14 mouse cellular contexts compared by ENCODE assay signal in the genomic region with DNA sequence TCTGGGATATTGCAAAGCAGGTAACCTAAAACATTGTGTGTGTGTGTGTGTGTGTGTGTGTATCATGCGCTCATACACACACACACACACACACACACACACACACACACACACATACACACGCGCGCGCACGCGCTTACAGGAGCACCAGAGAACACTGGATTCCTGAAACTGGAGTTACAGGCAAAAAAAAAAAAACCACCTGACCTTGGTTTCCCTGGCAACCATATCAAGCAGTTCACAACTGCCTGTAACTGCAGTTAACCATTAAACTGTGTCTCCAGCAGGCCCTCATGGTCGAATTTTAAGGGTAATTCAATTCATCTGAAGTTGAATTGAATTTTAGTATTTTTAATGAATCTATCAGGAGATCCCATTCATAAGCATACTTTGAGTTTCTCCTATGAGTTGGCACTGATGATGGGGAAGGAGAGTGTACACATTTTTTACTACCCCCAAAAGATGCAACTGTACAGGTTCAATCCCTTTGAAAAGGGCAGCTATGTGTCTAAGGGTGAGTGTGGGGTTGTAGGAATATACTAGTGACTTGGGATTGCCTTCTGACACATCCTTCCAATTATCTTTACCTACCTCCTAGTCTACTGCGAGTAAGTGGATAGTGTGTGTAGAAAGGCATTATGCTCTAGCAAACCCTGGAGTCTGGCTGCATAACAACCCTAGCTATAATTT. TPM values are rescaled to one million over a fixed set of nuclear protein-coding genes. Genes with fewer than 3 reads are reported as not detected.
DNase-seq lines count a peak whose midpoint lies in the region; ATAC-seq lines count a peak whose summit lies in the region.
"Had no signal": no experiment of that assay in that cellular context is flagged by ENCODE, and none has a peak within 500 bp of the region (broad histone marks: within the 10 kb centered on the region; RNA-seq: fewer than 3 reads in every experiment).

No protein-coding gene starts in this region.

- H3K4me1 ChIP-seq in liver, embryonic 11.5 days (replicated peaks; ENCODE audit: control insufficient read depth, insufficient read depth, low read length) = no peaks in the 10 kb centered on the region
- H3K4me1 ChIP-seq in intestine, embryonic 15.5 days (replicated peaks) = no peaks in the 10 kb centered on the region
- H3K4me1 ChIP-seq in limb, embryonic 12.5 days (replicated peaks) = no peaks in the 10 kb centered on the region; the same call in 1 of the 2 replicates
- H3K4me1 ChIP-seq: embryonic facial prominence, embryonic 13.5 days; heart, embryonic 10.5 days; hindbrain, embryonic 15.5 days; stomach, embryonic 15.5 days had no signal

- no peak overlapping the region for H3K27ac ChIP-seq in liver, embryonic 11.5 days (ENCODE audit: low read depth, low read length)
- peak overlapping the region; percentile 60 for H3K27ac ChIP-seq in intestine, embryonic 15.5 days
- peak overlapping the region; percentile 73; the same call in 1 of the 2 replicates for H3K27ac ChIP-seq in limb, embryonic 12.5 days
- H3K27ac ChIP-seq: embryonic facial prominence, embryonic 13.5 days; heart, embryonic 10.5 days; hindbrain, embryonic 15.5 days; stomach, embryonic 15.5 days had no signal

- no peaks in the 10 kb centered on the region for H3K9me3 ChIP-seq in liver, embryonic 11.5 days (ENCODE audit: control insufficient read depth, low read length)
- no peaks in the 10 kb centered on the region for H3K9me3 ChIP-seq in intestine, embryonic 15.5 days
- H3K9me3 ChIP-seq in limb, embryonic 12.5 days = no peaks in the 10 kb centered on the region
- H3K9me3 ChIP-seq: embryonic facial prominence, embryonic 13.5 days; heart, embryonic 10.5 days; hindbrain, embryonic 15.5 days; stomach, embryonic 15.5 days had no signal

- H3K36me3 ChIP-seq in liver, embryonic 11.5 days (ENCODE audit: control insufficient read depth, insufficient read depth, low read length) = no peaks in the 10 kb centered on the region
- no peaks in the 10 kb centered on the region for H3K36me3 ChIP-seq in intestine, embryonic 15.5 days
- no peaks in the 10 kb centered on the region for H3K36me3 ChIP-seq in limb, embryonic 12.5 days
- H3K36me3 ChIP-seq: embryonic facial prominence, embryonic 13.5 days; heart, embryonic 10.5 days; hindbrain, embryonic 15.5 days; stomach, embryonic 15.5 days had no signal

- H3K27me3 ChIP-seq in liver, embryonic 11.5 days (replicated peaks; ENCODE audit: control insufficient read depth, insufficient read depth, low read length) = no peaks in the 10 kb centered on the region
- no peaks in the 10 kb centered on the region for H3K27me3 ChIP-seq in intestine, embryonic 15.5 days (replicated peaks)
- no peaks in the 10 kb centered on the region for H3K27me3 ChIP-seq in limb, embryonic 12.5 days
- H3K27me3 ChIP-seq: embryonic facial prominence, embryonic 13.5 days; hindbrain, embryonic 15.5 days; stomach, embryonic 15.5 days had no signal

- no peak for ATAC-seq in liver, embryonic 11.5 days (replicated peaks; ENCODE audit: low FRiP score)
- peak; percentile 84 for ATAC-seq in intestine, embryonic 15.5 days
- peak; percentile 80 for ATAC-seq in limb, embryonic 12.5 days (ENCODE audit: insufficient number of reproducible peaks, insufficient read depth, low FRiP score, low TSS enrichment, low read depth)

- H3K4me3 ChIP-seq in liver, embryonic 11.5 days (ENCODE audit: low read depth, low read length) = no peak overlapping the region
- H3K4me3 ChIP-seq in intestine, embryonic 15.5 days (replicated peaks) = no peak overlapping the region
- H3K4me3 ChIP-seq in limb, embryonic 12.5 days (replicated peaks) = no peak overlapping the region
- H3K4me3 ChIP-seq: embryonic facial prominence, embryonic 13.5 days; heart, embryonic 10.5 days; hindbrain, embryonic 15.5 days; stomach, embryonic 15.5 days had no signal

- H3K4me2 ChIP-seq in liver, embryonic 11.5 days = no peak overlapping the region
- H3K4me2 ChIP-seq in intestine, embryonic 15.5 days (replicated peaks) = no peak overlapping the region
- no peak overlapping the region for H3K4me2 ChIP-seq in limb, embryonic 12.5 days
- H3K4me2 ChIP-seq: embryonic facial prominence, embryonic 13.5 days; hindbrain, embryonic 15.5 days; stomach, embryonic 15.5 days had no signal

- peak; percentile 8 for DNase-seq in liver
- DNase-seq in liver, embryonic 11.5 days (ENCODE audit: low spot score) = no peak
- DNase-seq in adrenal gland, adult 2 months = peak; percentile 27
- DNase-seq in thymus, postnatal 14 days = no peak
- DNase-seq in left cerebral cortex, postnatal 14 days (ENCODE audit: low spot score in 2 of 2) = no peak
- DNase-seq in cerebellum, adult 9-10 months = no peak
- DNase-seq: cerebellum, adult 11 months; retina, postnatal 1 day had no signal

- H3K9ac ChIP-seq in liver, embryonic 11.5 days (ENCODE audit: low read depth, low read length) = no peak overlapping the region
- no peak overlapping the region for H3K9ac ChIP-seq in intestine, embryonic 15.5 days
- H3K9ac ChIP-seq in limb, embryonic 12.5 days (replicated peaks) = no peak overlapping the region
- H3K9ac ChIP-seq: embryonic facial prominence, embryonic 13.5 days; hindbrain, embryonic 15.5 days; stomach, embryonic 15.5 days had no signal

- intact Hi-C loops in left cerebral cortex, postnatal 14 days (cut with DNase I) = no loop called here

- 72% methylated on average over 9 of the region's 9 CpGs for WGBS in liver, embryonic 11.5 days
- WGBS in intestine, embryonic 15.5 days = 59% methylated on average over 9 of the region's 9 CpGs
- 68% methylated on average over 9 of the region's 9 CpGs for WGBS in limb, embryonic 12.5 days

RNA-seq across cellular contexts. Expression of a gene that starts 27.5 kb away (rescaled TPM):
- polyA plus RNA-seq in liver, embryonic 11.5 days (2014; fragmentation: Nextera tagmentation; extraction: Ambion mirVana) = 3.2 and 4.3 TPM in 2 replicates
- total RNA-seq in adrenal gland, adult 2 months (2021) = 10 to 100 TPM; 24.7 to 37.7 TPM
- polyA plus RNA-seq in adrenal gland, adult 2 months (2012; rRNA removed) = 1.5 and 1.9 TPM in 2 replicates
- polyA plus RNA-seq in intestine, embryonic 15.5 days (2015; fragmentation: Nextera tagmentation; extraction: Ambion mirVana) = 3.6 and 3.8 TPM in 2 replicates
- 3.9 and 4.4 TPM in 2 replicates for polyA plus RNA-seq in limb, embryonic 12.5 days (2016; fragmentation: Nextera tagmentation; extraction: Ambion mirVana)
- 10 to 100 TPM; 23.3 to 24.2 TPM for total RNA-seq in left cerebral cortex, postnatal 14 days (2021)

RNA-seq across cellular contexts. Expression of a gene that starts 35.1 kb away (rescaled TPM):
- 11.4 and 11.5 TPM in 2 replicates for polyA plus RNA-seq in liver, embryonic 11.5 days (2014; fragmentation: Nextera tagmentation; extraction: Ambion mirVana)
- total RNA-seq in adrenal gland, adult 2 months (2021) = 10 to 100 TPM; 22.3 to 32.6 TPM
- 9.1 and 16.4 TPM in 2 replicates for polyA plus RNA-seq in adrenal gland, adult 2 months (2012; rRNA removed)
- polyA plus RNA-seq in intestine, embryonic 15.5 days (2015; fragmentation: Nextera tagmentation; extraction: Ambion mirVana) = 25.5 and 30.6 TPM in 2 replicates
- 23.7 and 27.8 TPM in 2 replicates for polyA plus RNA-seq in limb, embryonic 12.5 days (2016; fragmentation: Nextera tagmentation; extraction: Ambion mirVana)
- total RNA-seq in left cerebral cortex, postnatal 14 days (2021) = 10 to 100 TPM; 10.5 to 20.8 TPM

Comparison
In these comparisons a context has a peak if more than half of its experiments do, and no peak if none do; other contexts are left out.
1. DNase-seq: peak in liver (single experiment) and adrenal gland, adult 2 months (single experiment); none in liver, embryonic 11.5 days (single experiment), thymus, postnatal 14 days (single experiment), left cerebral cortex, postnatal 14 days (0 of 2) and cerebellum, adult 9-10 months (single experiment).